Comparison of ENCODE assay signal across 8 mouse cellular contexts in the genomic region with DNA sequence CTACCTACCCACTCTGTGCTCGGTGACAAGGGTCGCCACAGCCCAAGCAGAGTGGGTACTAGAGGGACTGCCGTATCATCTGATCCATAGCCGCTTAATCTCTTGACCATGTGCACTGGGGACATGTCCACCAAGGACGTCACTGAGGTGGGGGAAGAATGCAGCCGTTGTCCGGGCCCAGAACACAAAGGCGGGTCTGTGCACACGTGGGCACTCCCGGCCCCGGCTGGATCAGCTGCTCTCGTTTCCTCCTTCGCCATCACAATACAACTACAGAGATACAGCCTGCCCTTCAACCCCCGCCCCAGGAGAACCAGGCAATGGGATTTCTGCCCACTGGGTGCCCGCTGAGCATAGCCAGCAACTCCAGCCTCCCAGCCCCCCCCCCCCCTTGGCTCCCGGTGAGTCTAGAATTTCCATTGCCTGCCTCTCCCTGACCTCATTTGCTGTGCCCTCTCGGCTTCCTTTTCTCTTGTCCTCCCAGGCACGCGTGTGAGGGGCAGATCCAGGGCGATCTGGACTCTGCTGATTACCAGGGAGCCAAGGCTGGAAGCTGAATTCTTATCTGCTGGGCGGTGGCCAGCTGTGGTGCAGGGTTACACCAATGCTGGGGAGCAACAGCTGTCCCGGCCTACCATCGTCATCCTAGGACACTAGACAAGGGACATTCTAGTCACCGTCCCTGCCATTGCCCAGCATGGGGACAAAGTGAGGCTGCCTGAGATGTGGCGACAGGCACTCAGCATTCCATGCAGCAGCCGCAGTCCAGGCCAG. TPM values are rescaled to one million over a fixed set of nuclear protein-coding genes. Genes with fewer than 3 reads are reported as not detected.
DNase-seq lines count a peak whose midpoint lies in the region; ATAC-seq lines count a peak whose summit lies in the region.

No protein-coding gene starts in this region.

- no peaks in the 10 kb centered on the region for H3K9me3 ChIP-seq in hindbrain, embryonic 16.5 days (ENCODE audit: control insufficient read depth, low read length)
- H3K9me3 ChIP-seq in limb, embryonic 15.5 days, result no peaks in the 10 kb centered on the region
- H3K9me3 ChIP-seq in midbrain, embryonic 14.5 days (ENCODE audit: control insufficient read depth, low read length), result no peaks in the 10 kb centered on the region

- no peaks in the 10 kb centered on the region for H3K36me3 ChIP-seq in hindbrain, embryonic 16.5 days (ENCODE audit: control insufficient read depth, insufficient read depth, low read length)
- H3K36me3 ChIP-seq in limb, embryonic 15.5 days, result no peaks in the 10 kb centered on the region
- no peaks in the 10 kb centered on the region for H3K36me3 ChIP-seq in midbrain, embryonic 14.5 days (ENCODE audit: control insufficient read depth, insufficient read depth, low read length)

- H3K4me2 ChIP-seq in hindbrain, embryonic 16.5 days (ENCODE audit: low read length), result no peak overlapping the region
- H3K4me2 ChIP-seq in limb, embryonic 15.5 days, result no peak overlapping the region
- H3K4me2 ChIP-seq in midbrain, embryonic 14.5 days (ENCODE audit: low read length), result no peak overlapping the region

- H3K4me3 ChIP-seq in hindbrain, embryonic 16.5 days (ENCODE audit: low read length), result no peak overlapping the region
- H3K4me3 ChIP-seq in limb, embryonic 15.5 days, result no peak overlapping the region
- H3K4me3 ChIP-seq in midbrain, embryonic 14.5 days (replicated peaks; ENCODE audit: low read depth, low read length), result no peak overlapping the region

- no peak overlapping the region for H3K27ac ChIP-seq in hindbrain, embryonic 16.5 days (ENCODE audit: low read depth, low read length)
- no peak overlapping the region; the same call in 1 of the 2 replicates for H3K27ac ChIP-seq in limb, embryonic 15.5 days
- no peak overlapping the region for H3K27ac ChIP-seq in midbrain, embryonic 14.5 days (replicated peaks; ENCODE audit: low read depth, low read length)

- no peaks in the 10 kb centered on the region for H3K27me3 ChIP-seq in hindbrain, embryonic 16.5 days (replicated peaks; ENCODE audit: control insufficient read depth, insufficient read depth, low read length)
- no peaks in the 10 kb centered on the region for H3K27me3 ChIP-seq in limb, embryonic 15.5 days
- H3K27me3 ChIP-seq in midbrain, embryonic 14.5 days (ENCODE audit: control insufficient read depth, insufficient read depth, low read length), result no peaks in the 10 kb centered on the region

- no peak overlapping the region for H3K9ac ChIP-seq in hindbrain, embryonic 16.5 days (ENCODE audit: low read depth, low read length)
- H3K9ac ChIP-seq in limb, embryonic 15.5 days, result no peak overlapping the region
- H3K9ac ChIP-seq in midbrain, embryonic 14.5 days (replicated peaks; ENCODE audit: low read length), result no peak overlapping the region

- 58% methylated on average over 25 of the region's 26 CpGs for WGBS in hindbrain, embryonic 16.5 days
- 71% methylated on average over 26 of the region's 26 CpGs for WGBS in limb, embryonic 15.5 days
- 63% methylated on average over 26 of the region's 26 CpGs for WGBS in midbrain, embryonic 14.5 days

- ATAC-seq in hindbrain, embryonic 16.5 days, result peak; percentile 55
- peak; percentile 63; the same call in 1 of the 2 replicates for ATAC-seq in limb, embryonic 15.5 days (ENCODE audit: insufficient number of reproducible peaks, low FRiP score, low TSS enrichment, low read depth)
- ATAC-seq in midbrain, embryonic 14.5 days (ENCODE audit: low FRiP score, low TSS enrichment), result peak; percentile 46; the same call in 1 of the 2 replicates
- no peak for ATAC-seq in inflammation-experienced regulatory T-cells, adult 6 months

- peak; percentile 56 for DNase-seq in cerebellum, adult 11-12 months
- DNase-seq in cerebellum, adult 18-20 months, result no peak
- peak; percentile 81 for DNase-seq in adrenal gland, postnatal 10 days
- peak; percentile 62 for DNase-seq in gastrocnemius, postnatal 10 days
- DNase-seq in midbrain, embryonic 14.5 days, result no peak

- peaks cover 7% of the 10 kb centered on the region; the same call in 1 of the 2 replicates for H3K4me1 ChIP-seq in hindbrain, embryonic 16.5 days (ENCODE audit: control insufficient read depth, insufficient read depth, low read depth, low read length)
- H3K4me1 ChIP-seq in limb, embryonic 15.5 days, result 0 out of 2 replicates have a peak, but pooled peaks cover 7% of the 10 kb centered on the region
- H3K4me1 ChIP-seq in midbrain, embryonic 14.5 days (ENCODE audit: control insufficient read depth, insufficient read depth, low read length), result peaks cover 2% of the 10 kb centered on the region; the same call in 1 of the 2 replicates

RNA-seq across cellular contexts. Expression of a gene that starts 52.8 kb away (rescaled TPM):
- 100 to 1,000 TPM; 434 to 467 TPM for total RNA-seq in adrenal gland, postnatal 10 days (2021)
- 10 to 100 TPM; 71.2 to 86.4 TPM for total RNA-seq in gastrocnemius, postnatal 10 days (2021)
- polyA plus RNA-seq in hindbrain, embryonic 16.5 days (2015; fragmentation: Nextera tagmentation; extraction: Ambion mirVana), result 67.5 and 74.9 TPM in 2 replicates
- 63.5 and 78.0 TPM in 2 replicates for polyA plus RNA-seq in limb, embryonic 15.5 days (2015; fragmentation: Nextera tagmentation; extraction: Ambion mirVana)
- 80.9 and 84.7 TPM in 2 replicates for polyA plus RNA-seq in midbrain, embryonic 14.5 days (2014; fragmentation: Nextera tagmentation; extraction: Ambion mirVana)
- 10 to 100 TPM in 2 of 3 experiments, 1 to 10 TPM in 1; 9.7 to 26.3 (median 14.9) TPM for polyA plus RNA-seq in inflammation-experienced regulatory T-cells, adult 6 months (2017; shearing (Covaris generic))

Comparison
In these comparisons a context has a peak if more than half of its experiments do, and no peak if none do; other contexts are left out.
1. DNase-seq: peak in cerebellum, adult 11-12 months (single experiment), adrenal gland, postnatal 10 days (single experiment) and gastrocnemius, postnatal 10 days (single experiment); none in cerebellum, adult 18-20 months (0 of 2) and midbrain, embryonic 14.5 days (single experiment).